In genomic region chr2:140717407-140717806, GRCm38 (mm10) we compare ENCODE assay signal across 22 mouse cellular contexts. TPM values are rescaled to one million over a fixed set of nuclear protein-coding genes. Genes with fewer than 3 reads are reported as not detected.
DNase-seq lines count a peak whose midpoint lies in the region; ATAC-seq and TF ChIP-seq lines count a peak whose summit lies in the region.
"Had no signal": no experiment of that assay in that cellular context is flagged by ENCODE, and none has a peak within 500 bp of the region (broad histone marks: within the 10 kb centered on the region; RNA-seq: fewer than 3 reads in every experiment).

No protein-coding gene starts in this region.

- H3K27ac ChIP-seq in heart, embryonic 16.5 days (ENCODE audit: low read length): no peak overlapping the region
- H3K27ac ChIP-seq in lung, postnatal 0 days (ENCODE audit: low read length): no peak overlapping the region
- no peak overlapping the region for H3K27ac ChIP-seq in midbrain, postnatal 0 days (ENCODE audit: low read depth, low read length)
- H3K27ac ChIP-seq: embryonic facial prominence, embryonic 15.5 days; forebrain, embryonic 10.5 days; hindbrain, embryonic 15.5 days had no signal

- no peak for TF ChIP-seq CTCF in lung, postnatal 0 days (IDR thresholded peaks at IDR 0.05)
- no peak for TF ChIP-seq CTCF in midbrain, postnatal 0 days (IDR thresholded peaks at IDR 0.05)

- 0 out of 2 replicates have a peak, but pooled peaks cover 3% of the 10 kb centered on the region for H3K4me1 ChIP-seq in heart, embryonic 16.5 days (ENCODE audit: control insufficient read depth, insufficient read depth, low read length)
- H3K4me1 ChIP-seq in lung, postnatal 0 days (ENCODE audit: insufficient read depth, low read depth, low read length): no peaks in the 10 kb centered on the region
- no peaks in the 10 kb centered on the region for H3K4me1 ChIP-seq in midbrain, postnatal 0 days (ENCODE audit: insufficient read depth, low read length)
- H3K4me1 ChIP-seq: embryonic facial prominence, embryonic 15.5 days; forebrain, embryonic 10.5 days; hindbrain, embryonic 15.5 days had no signal

- H3K4me3 ChIP-seq in heart, embryonic 16.5 days (ENCODE audit: low read length): no peak overlapping the region
- no peak overlapping the region for H3K4me3 ChIP-seq in lung, postnatal 0 days (ENCODE audit: low read depth, low read length)
- H3K4me3 ChIP-seq in midbrain, postnatal 0 days (ENCODE audit: low read depth, low read length): no peak overlapping the region
- H3K4me3 ChIP-seq: embryonic facial prominence, embryonic 15.5 days; erythroblast, embryonic 14.5 days; forebrain, embryonic 10.5 days; hindbrain, embryonic 15.5 days had no signal

- no peak overlapping the region for H3K9ac ChIP-seq in heart, embryonic 16.5 days (ENCODE audit: low read length)
- H3K9ac ChIP-seq in lung, postnatal 0 days (replicated peaks; ENCODE audit: low read depth): no peak overlapping the region
- H3K9ac ChIP-seq in midbrain, postnatal 0 days (replicated peaks; ENCODE audit: low read length, poor library complexity, severe bottlenecking): no peak overlapping the region
- H3K9ac ChIP-seq: embryonic facial prominence, embryonic 15.5 days; hindbrain, embryonic 15.5 days had no signal

- H3K9me3 ChIP-seq in heart, embryonic 16.5 days (replicated peaks; ENCODE audit: control insufficient read depth, low read length): no peaks in the 10 kb centered on the region
- H3K9me3 ChIP-seq in lung, postnatal 0 days (ENCODE audit: low read length): no peaks in the 10 kb centered on the region
- H3K9me3 ChIP-seq in midbrain, postnatal 0 days (ENCODE audit: low read length): no peaks in the 10 kb centered on the region
- H3K9me3 ChIP-seq: embryonic facial prominence, embryonic 15.5 days; forebrain, embryonic 10.5 days; G1E; hindbrain, embryonic 15.5 days had no signal

- no peaks in the 10 kb centered on the region for H3K36me3 ChIP-seq in heart, embryonic 16.5 days (ENCODE audit: control insufficient read depth, insufficient read depth)
- H3K36me3 ChIP-seq in lung, postnatal 0 days (ENCODE audit: insufficient read depth, low read length): no peaks in the 10 kb centered on the region
- H3K36me3 ChIP-seq in midbrain, postnatal 0 days (ENCODE audit: insufficient read depth, low read length): no peaks in the 10 kb centered on the region
- H3K36me3 ChIP-seq: embryonic facial prominence, embryonic 15.5 days; forebrain, embryonic 10.5 days; G1E; hindbrain, embryonic 15.5 days had no signal

- H3K27me3 ChIP-seq in heart, embryonic 16.5 days (ENCODE audit: control insufficient read depth, insufficient read depth, low read length): no peaks in the 10 kb centered on the region
- no peaks in the 10 kb centered on the region for H3K27me3 ChIP-seq in lung, postnatal 0 days (replicated peaks; ENCODE audit: insufficient read depth, low read length)
- no peaks in the 10 kb centered on the region for H3K27me3 ChIP-seq in midbrain, postnatal 0 days (ENCODE audit: insufficient read depth, low read length)
- H3K27me3 ChIP-seq: embryonic facial prominence, embryonic 15.5 days; hindbrain, embryonic 15.5 days had no signal

- WGBS in heart, embryonic 16.5 days: 41% methylated on average over 9 of the region's 9 CpGs
- WGBS in lung, postnatal 0 days: 48% methylated on average over 9 of the region's 9 CpGs
- WGBS in midbrain, postnatal 0 days: 89% methylated on average over 9 of the region's 9 CpGs

- peak; percentile 84 for TF ChIP-seq EP300 in lung, postnatal 0 days (IDR thresholded peaks at IDR 0.05)

- peak overlapping the region; percentile 21; the same call in 1 of the 2 replicates for H3K4me2 ChIP-seq in heart, embryonic 16.5 days (ENCODE audit: low read depth, low read length)
- H3K4me2 ChIP-seq in lung, postnatal 0 days (replicated peaks; ENCODE audit: low read depth, low read length): no peak overlapping the region; the same call in 1 of the 2 replicates
- no peak overlapping the region for H3K4me2 ChIP-seq in midbrain, postnatal 0 days (ENCODE audit: low read depth, low read length, poor library complexity, severe bottlenecking)
- H3K4me2 ChIP-seq: embryonic facial prominence, embryonic 15.5 days; heart, embryonic 11.5 days; hindbrain, embryonic 15.5 days had no signal

- DNase-seq in heart, postnatal 10 days: no peak
- DNase-seq in lung, postnatal 0 days (ENCODE audit: low spot score): peak; percentile 83
- peak; percentile 69 for DNase-seq in lung, postnatal 36 days
- no peak for DNase-seq in ovary, postnatal 36 days (ENCODE audit: low spot score)
- DNase-seq in midbrain, postnatal 0 days (ENCODE audit: low spot score): no peak
- DNase-seq: adrenal gland, adult 8-10 months; adrenal gland, postnatal 36 days; cerebellum, adult 2 months; cerebellum, postnatal 10 days; embryo, embryonic 11 days; gastrocnemius, postnatal 36 days; heart, adult 11 months; heart, postnatal 36 days had no signal

- ATAC-seq in heart, embryonic 16.5 days (replicated peaks; ENCODE audit: extremely low read depth, insufficient read depth, low FRiP score): no peak
- ATAC-seq in lung, postnatal 0 days: peak; percentile 89
- ATAC-seq in CD4-positive, CD25-positive, alpha-beta regulatory T cell, adult 4 months: no peak
- ATAC-seq in midbrain, postnatal 0 days (ENCODE audit: low FRiP score): no peak
- ATAC-seq: forebrain, embryonic 14.5 days had no signal

- intact Hi-C loops in heart, postnatal 10 days (cut with DNase I): no loop called here

RNA-seq across cellular contexts. Expression of gene Flrt3, which starts 46.1 kb away (rescaled TPM):
- 12.1 and 12.8 TPM in 2 replicates for polyA plus RNA-seq in heart, embryonic 16.5 days (2015; fragmentation: Nextera tagmentation; extraction: Ambion mirVana)
- under 1 TPM; 0.69 to 0.87 TPM for total RNA-seq in heart, postnatal 10 days (2021)
- 39.5 and 42.9 TPM in 2 replicates for polyA plus RNA-seq in lung, postnatal 0 days (2015; fragmentation: Nextera tagmentation; extraction: Ambion mirVana)
- under 1 TPM in 1 of 2 experiments, not detected in 1; 0.08 TPM for polyA plus RNA-seq in CD4-positive, CD25-positive, alpha-beta regulatory T cell, adult 4 months (2017; shearing (Covaris generic))
- 33.3 and 33.6 TPM in 2 replicates for total RNA-seq in midbrain, postnatal 0 days (2014; rRNA removed)
- polyA plus RNA-seq in midbrain, postnatal 0 days (2015; fragmentation: Nextera tagmentation; extraction: Ambion mirVana): 22.9 and 25.3 TPM in 2 replicates
- polyA plus RNA-seq: G1E had no signal

Comparison
In these comparisons a context has a peak if more than half of its experiments do, and no peak if none do; other contexts are left out.
1. DNase-seq: peak in lung, postnatal 0 days (single experiment) and lung, postnatal 36 days (single experiment); none in heart, postnatal 10 days (0 of 2), ovary, postnatal 36 days (single experiment) and midbrain, postnatal 0 days (single experiment).
2. RNA of gene Flrt3, which starts 46.1 kb away (polyA plus RNA-seq): 39.5 to 42.9 TPM in lung, postnatal 0 days, 22.9 to 25.3 TPM in midbrain, postnatal 0 days and 12.1 to 12.8 TPM in heart, embryonic 16.5 days; 0.08 TPM in CD4-positive, CD25-positive, alpha-beta regulatory T cell, adult 4 months; every median in the first group is over 10 times any median in the second.